Mouse (Mus musculus) cerebellum, adult 2 months (tissue): ENCODE results near the gene Mtmr11. TPM values are rescaled to one million over a fixed set of nuclear protein-coding genes. Genes with fewer than 3 reads are reported as not detected.
"Not testable (repeated sequence)": the region's sequence is repeated elsewhere in the genome, so short reads cannot be mapped to it uniquely, and the experiment has no call there.

Source experiments
- DNase-seq, 2 experiments: peaks; one replicate each; pipeline ENCODE4 v3.0.0; 2021
- H3K27ac ChIP-seq: fragments of 200-500 bp; 2 replicates; pipeline ENCODE4 v1.5.1; 2012; ENCODE audit warnings: low read length, control low read depth, inconsistent platforms; ENCODE audit not compliant: insufficient read depth
- H3K27me3 ChIP-seq: fragments of 200-500 bp; 2 replicates; pipeline ENCODE4 v1.6.1; 2012; ENCODE audit warnings: inconsistent platforms, mild to moderate bottlenecking, low read length, moderate library complexity; ENCODE audit not compliant: control insufficient read depth, insufficient read depth
- H3K4me1 ChIP-seq: fragments of 200-500 bp; 2 replicates; pipeline ENCODE4 v1.6.1; 2011; ENCODE audit warnings: low read length; ENCODE audit not compliant: control insufficient read depth, insufficient read depth
- H3K4me3 ChIP-seq: fragments of 200-500 bp; replicated peaks from 2 replicates; pipeline ENCODE3; 2011; ENCODE audit warnings: mild to moderate bottlenecking, low read depth, low read length, control low read depth; ENCODE audit not compliant: insufficient read depth
- CTCF ChIP-seq: fragments of 200-500 bp; IDR thresholded peaks from 2 replicates; pipeline ENCODE4 v1.5.1; 2011; ENCODE audit warnings: low read depth, mild to moderate bottlenecking, control low read depth, low read length, moderate library complexity, borderline replicate concordance; ENCODE audit not compliant: insufficient read depth
- POLR2A ChIP-seq: fragments of 200-500 bp; IDR thresholded peaks from 2 replicates; pipeline ENCODE4 v1.6.1; 2011; ENCODE audit warnings: low read length, control low read depth, borderline replicate concordance; ENCODE audit not compliant: insufficient read depth
- WGBS: fragments of 180-500 bp; shearing (Covaris S2); methylation state at CpG from one replicate; pipeline ENCODE4 v1.1.7; 2018; 5-methylcytosine and 5-hydroxymethylcytosine counted together
- polyA plus RNA-seq: library from polyadenylated mRNA; depleted of rRNA; stranded (reverse); fragments of >200 nt; gene quantifications from 2 replicates; pipeline ENCODE4 v1.2.3, GENCODE M21; 2012

Gene Mtmr11
- polyA plus RNA-seq, 1 experiment = 22.5 TPM

DNA sequence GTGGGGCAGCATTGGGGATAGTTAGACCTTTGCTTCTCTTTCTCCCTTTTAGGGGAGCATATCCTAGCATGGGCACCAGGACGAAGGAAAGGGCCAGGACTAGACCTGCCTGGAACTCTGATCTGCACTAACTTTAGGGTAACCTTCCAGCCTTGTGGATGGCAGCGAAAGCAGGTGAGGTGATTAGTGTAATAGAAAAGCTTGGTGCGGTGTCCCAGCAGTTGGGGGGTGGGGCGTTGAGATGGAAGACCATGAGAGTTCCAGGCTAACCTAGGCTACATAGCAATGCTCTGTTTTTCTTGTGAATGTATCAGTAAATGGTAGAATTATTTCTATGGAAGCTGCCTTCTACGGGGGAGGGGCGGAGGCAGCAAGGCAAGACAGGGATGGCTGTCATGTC is 1.2 kb downstream of the Mtmr11 start:
- 93% methylated on average over 6 of the region's 6 CpGs for WGBS
- DNase-seq = peak in 1 of 2 experiments; percentile 16
- TF ChIP-seq POLR2A (no peak), CTCF (no peak)
- Histone ChIP-seq H3K27ac (no peak overlapping the region), H3K4me1 (peaks cover 11% of the 10 kb centered on the region; the same call in 1 of the 2 replicates), H3K4me3 (no peak overlapping the region), H3K27me3 (no peaks in the 10 kb centered on the region)

DNA sequence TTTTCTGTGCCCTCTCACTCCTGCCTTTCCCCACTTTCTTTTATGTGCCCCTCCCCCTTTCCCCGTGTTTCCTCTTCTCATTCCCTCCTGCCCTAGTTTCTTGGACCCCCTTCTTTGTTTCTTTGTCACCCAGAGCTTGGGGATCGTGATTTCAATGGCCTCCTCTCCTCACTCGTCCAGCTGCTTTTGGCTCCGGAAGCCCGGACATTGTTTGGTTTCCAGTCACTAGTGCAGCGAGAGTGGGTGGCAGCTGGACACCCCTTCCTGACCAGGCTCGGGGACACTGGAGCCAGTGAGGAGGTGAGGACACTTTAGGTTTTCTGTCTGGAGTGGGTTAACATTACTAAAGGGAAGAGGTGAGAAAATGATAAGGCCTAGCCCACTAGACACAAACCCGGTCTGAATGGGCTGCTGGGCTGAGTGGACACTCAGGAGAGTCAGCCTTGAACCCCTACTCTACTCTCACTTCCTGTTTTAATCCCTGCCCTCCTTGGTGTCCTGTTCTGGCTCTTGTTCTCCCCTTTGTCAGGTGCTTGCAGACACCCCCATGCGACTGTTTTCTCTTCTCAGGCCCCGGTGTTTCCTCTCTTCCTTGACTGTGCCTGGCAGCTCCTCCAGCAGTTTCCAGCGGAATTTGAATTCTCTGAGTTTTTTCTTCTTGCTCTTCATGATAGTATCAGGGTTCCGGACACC is 6.8 kb downstream of the Mtmr11 start:
- Histone ChIP-seq H3K27me3 (no peaks in the 10 kb centered on the region), H3K4me3 (no peak overlapping the region), H3K27ac (no peak overlapping the region), H3K4me1 (peaks cover 7% of the 10 kb centered on the region)
- TF ChIP-seq CTCF = no peak
- no peak for TF ChIP-seq POLR2A
- WGBS = 66% methylated on average over 12 of the region's 12 CpGs
- no peak for DNase-seq

DNA sequence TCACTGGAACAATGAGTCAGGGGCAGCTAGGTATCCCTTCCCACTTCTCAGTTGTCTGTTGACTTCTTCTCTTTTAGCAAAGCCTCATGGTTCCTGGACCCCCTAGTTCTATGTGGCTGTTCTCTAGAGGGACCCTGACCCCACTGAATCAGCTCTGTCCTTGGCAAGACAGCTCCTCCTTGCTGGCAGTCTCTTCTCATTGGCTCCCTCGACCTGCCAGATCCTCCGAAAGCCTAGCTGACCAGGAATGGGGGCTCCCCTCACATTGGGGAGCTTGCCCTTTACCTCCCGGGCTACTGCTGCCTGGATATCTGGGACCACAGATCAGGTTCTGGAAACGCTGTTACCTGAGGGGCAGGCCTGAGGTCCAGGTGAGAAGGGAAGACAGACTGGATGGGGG is 8.5 kb downstream of the Mtmr11 start:
- no peak overlapping the region for H3K4me3 ChIP-seq
- no peaks in the 10 kb centered on the region for H3K27me3 ChIP-seq
- DNase-seq = peak in 1 of 2 experiments; percentile 15
- peak overlapping the region; percentile 44; the same call in 1 of the 2 replicates for H3K27ac ChIP-seq
- H3K4me1 ChIP-seq = peaks cover 10% of the 10 kb centered on the region
- no peak for TF ChIP-seq POLR2A
- TF ChIP-seq CTCF = no peak
- 72% methylated on average over 4 of the region's 4 CpGs for WGBS

DNA sequence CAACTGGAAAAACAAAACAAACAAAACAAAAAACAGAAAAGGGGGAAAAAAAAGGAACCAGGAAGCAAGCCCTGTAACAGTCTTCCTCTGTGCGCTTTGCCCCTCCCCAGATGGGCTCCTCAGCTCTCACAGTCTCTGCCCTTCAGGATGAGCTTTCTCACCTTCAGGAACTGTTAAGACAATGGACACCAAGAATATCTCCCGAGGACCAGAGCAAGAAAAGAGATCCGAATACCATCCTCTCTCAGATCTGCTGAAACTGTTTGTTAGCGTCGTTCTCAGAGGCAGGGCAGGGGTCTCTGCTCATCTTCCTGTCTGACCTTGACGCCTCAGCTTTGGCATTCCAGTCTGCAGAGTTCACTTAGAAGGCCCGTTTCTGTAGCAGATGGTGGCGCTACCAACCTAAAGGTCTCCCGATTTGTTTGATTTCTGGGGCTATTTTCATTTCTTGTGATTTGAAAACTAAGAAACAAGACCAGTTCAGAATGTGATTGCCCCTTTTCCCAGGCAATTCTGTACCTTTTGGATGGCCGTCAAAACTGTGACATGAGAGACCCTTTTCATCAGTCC is 9.3 kb downstream of the Mtmr11 start:
- Histone ChIP-seq H3K4me1 (peaks cover 10% of the 10 kb centered on the region), H3K27ac (peak overlapping the region; percentile 95), H3K4me3 (no peak overlapping the region), H3K27me3 (no peaks in the 10 kb centered on the region)
- TF ChIP-seq CTCF = no peak
- no peak for TF ChIP-seq POLR2A
- DNase-seq = peak in 1 of 2 experiments; percentile 22
- 68% methylated on average over 10 of the region's 10 CpGs for WGBS

DNA sequence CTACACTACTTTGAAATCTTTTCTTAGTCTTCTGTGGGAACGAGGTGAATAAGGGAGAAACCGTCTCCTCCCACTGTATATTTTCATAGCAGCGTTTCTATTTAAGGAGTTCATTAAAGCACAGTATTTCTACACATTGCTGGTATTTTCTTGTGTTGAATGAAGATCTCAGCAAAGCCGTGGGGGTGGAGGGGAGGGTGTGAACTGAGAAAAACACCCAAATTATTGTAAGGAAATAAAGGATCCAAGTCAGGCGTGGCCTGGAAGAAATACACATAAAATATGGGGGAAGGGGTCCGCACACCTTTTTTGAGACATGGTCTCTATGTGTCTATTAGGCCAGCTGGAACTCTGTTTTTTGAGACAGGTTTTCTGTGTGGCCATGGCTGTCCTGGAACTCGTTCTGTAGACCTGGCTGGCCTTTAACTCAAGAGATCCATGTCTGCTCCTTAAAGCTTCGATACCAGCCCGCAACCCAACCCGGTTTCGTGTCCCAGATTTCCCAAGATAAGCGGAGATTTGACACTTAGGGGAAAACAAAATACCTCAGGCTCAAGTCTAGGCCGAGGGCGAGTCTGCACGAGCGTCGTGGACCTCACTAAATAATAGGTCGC is 9.9 kb downstream of the Mtmr11 start:
- peaks cover 10% of the 10 kb centered on the region for H3K4me1 ChIP-seq
- no peak for DNase-seq
- no peaks in the 10 kb centered on the region for H3K27me3 ChIP-seq
- H3K4me3 ChIP-seq = peak overlapping the region; percentile 99
- no peak for TF ChIP-seq POLR2A
- no peak for TF ChIP-seq CTCF
- 16% methylated on average over 18 of the region's 18 CpGs for WGBS
- H3K27ac ChIP-seq = peak overlapping the region; percentile 95

DNA sequence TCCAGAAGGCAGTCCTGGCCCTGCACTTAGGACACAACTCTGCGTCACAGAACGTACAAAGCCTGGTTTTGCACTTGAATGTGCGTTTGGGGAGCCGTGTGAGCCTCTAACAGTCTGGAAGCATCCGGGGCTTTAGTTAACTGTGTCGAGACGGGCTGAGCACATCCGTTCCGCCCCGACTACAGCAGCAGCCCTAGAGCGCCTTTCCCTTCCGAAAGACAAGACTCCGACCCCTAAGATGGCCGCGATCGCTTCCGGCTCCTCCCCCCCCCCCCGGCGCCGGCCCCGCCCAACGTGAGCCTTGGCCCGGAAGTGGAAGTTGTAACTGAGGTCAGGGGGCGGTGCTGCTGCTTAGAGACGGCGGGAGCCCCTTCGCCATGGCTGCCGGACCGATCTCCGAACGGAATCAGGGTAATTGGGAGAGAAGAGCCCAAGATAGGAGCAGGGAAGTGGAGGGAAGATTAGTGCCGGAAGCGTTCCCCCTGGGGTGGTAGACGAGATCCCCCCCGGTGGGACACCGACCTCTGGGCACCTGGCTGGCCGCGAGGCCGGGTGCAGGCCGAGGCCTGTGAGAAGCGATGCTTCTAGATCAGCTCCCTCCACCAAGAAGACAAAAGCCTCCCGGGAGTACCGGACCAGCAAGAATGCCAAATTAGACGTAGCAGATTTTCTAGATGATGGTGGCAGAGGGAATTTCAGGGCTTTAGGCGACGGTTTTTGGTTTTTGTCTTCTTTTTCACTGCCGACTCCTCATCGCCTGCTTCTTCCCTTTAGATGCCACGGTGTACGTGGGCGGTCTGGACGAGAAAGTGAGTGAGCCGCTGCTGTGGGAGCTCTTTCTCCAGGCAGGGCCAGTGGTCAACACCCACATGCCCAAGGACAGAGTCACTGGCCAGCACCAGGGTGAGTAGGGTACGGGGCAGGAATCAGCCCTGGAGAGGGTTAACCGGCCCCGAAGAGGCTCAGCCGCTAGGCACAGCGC is 10.7 kb downstream of the Mtmr11 start, which contains the start of gene Sf3b4:
TSS of gene Sf3b4 (plus strand) at position 136 of the 982 bp plus-strand sequence.
- Histone ChIP-seq H3K27ac (peak within 1 kb of the TSS; percentile 95), H3K27me3 (no peaks in the 10 kb centered on the region), H3K4me1 (peaks cover 10% of the 10 kb centered on the region), H3K4me3 (peak within 1 kb of the TSS; percentile 99)
- DNase-seq = peak; percentile 84 to 87
- peak; percentile 93 for TF ChIP-seq POLR2A
- no peak for TF ChIP-seq CTCF
- under 1% methylated on average over 58 of the region's 58 CpGs for WGBS

DNA sequence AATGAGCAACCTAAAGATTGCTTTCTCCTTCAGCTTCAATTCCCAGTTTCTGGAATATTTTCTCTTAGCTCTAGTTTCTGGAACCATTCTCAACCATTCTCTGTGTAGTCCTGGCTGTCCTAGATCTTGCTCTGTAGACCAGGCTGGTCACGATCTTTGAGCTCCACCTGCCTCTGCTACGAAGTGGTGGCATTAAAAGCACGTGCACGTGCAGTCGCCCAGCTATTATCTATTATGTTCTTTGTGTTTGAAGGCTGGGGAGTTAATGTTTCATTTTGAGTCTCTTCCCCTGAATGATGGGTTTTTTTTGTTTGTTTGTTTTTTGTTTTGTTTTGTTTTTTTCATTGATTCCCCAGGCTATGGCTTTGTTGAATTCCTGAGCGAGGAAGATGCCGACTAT is 11.4 kb downstream of the Mtmr11 start:
- 36% methylated on average over 7 of the region's 7 CpGs for WGBS
- H3K4me3 ChIP-seq = peak overlapping the region; percentile 99
- H3K27me3 ChIP-seq = no peaks in the 10 kb centered on the region
- DNase-seq = no peak
- no peak for TF ChIP-seq POLR2A
- TF ChIP-seq CTCF = no peak
- peaks cover 10% of the 10 kb centered on the region for H3K4me1 ChIP-seq
- H3K27ac ChIP-seq = no peak overlapping the region

DNA sequence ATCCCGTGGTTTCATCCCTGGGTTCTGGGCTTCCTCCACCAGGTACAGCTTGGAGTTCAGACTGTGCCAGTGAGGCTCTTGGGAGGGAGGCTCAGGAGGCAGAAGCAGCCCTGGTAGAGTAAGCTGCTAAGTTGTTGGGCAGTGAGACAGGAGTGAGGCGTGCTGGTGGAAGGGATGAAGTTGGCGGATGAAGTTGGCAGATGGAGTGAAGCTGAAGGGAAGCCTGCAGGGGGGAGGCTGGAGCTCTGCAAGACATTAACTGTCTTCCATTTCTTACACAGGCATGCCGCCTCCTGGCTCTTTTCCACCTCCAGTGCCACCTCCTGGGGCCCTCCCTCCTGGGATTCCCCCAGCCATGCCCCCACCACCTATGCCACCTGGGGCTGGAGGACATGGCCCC is 12.2 kb downstream of the Mtmr11 start:
- not testable (repeated sequence) for H3K4me1 ChIP-seq, H3K27me3 ChIP-seq, H3K27ac ChIP-seq
- H3K4me3 ChIP-seq = peak overlapping the region; percentile 29
- 19% methylated on average over 4 of the region's 4 CpGs for WGBS
- peak in 1 of 2 experiments; percentile 22 for DNase-seq
